Mouse (Mus musculus) neural tube, embryonic 12.5 days (tissue): ENCODE data around the gene Ccdc22. TPM values are rescaled to one million over a fixed set of nuclear protein-coding genes. Genes with fewer than 3 reads are reported as not detected.
A peak's percentile ranks its signal among the peaks of the same experiment; 100 is the strongest.

Experiments
- ATAC-seq: fragments of 200-750 bp; cut with Nextera tagmentation; 2 replicates; pipeline ENCODE4 v1.8.0; 2017; ENCODE audit warnings: low read depth, mild to moderate bottlenecking, moderate TSS enrichment, moderate library complexity; ENCODE audit not compliant: low FRiP score
- H3K27ac ChIP-seq: fragments of 300-500 bp; sonication (generic); 2 replicates; pipeline ENCODE4 v1.5.1; 2016
- H3K27me3 ChIP-seq: fragments of 300-500 bp; sonication (generic); replicated peaks from 2 replicates; pipeline ENCODE4 v1.6.1; 2016; ENCODE audit warnings: mild to moderate bottlenecking
- H3K36me3 ChIP-seq: fragments of 300-500 bp; sonication (generic); 2 replicates; pipeline ENCODE4 v1.6.1; 2016; ENCODE audit warnings: mild to moderate bottlenecking
- H3K4me1 ChIP-seq: fragments of 300-500 bp; sonication (generic); 2 replicates; pipeline ENCODE4 v1.6.1; 2016
- H3K4me2 ChIP-seq: fragments of 300-500 bp; sonication (generic); replicated peaks from 2 replicates; pipeline ENCODE4 v1.6.1; 2016; ENCODE audit warnings: mild to moderate bottlenecking
- H3K4me3 ChIP-seq: fragments of 300-500 bp; sonication (generic); 2 replicates; pipeline ENCODE4 v1.5.1; 2016
- H3K9ac ChIP-seq: fragments of 300-500 bp; sonication (generic); 2 replicates; pipeline ENCODE4 v1.6.1; 2016; ENCODE audit warnings: mild to moderate bottlenecking
- H3K9me3 ChIP-seq: fragments of 300-500 bp; sonication (generic); 2 replicates; pipeline ENCODE4 v1.6.1; 2016; ENCODE audit warnings: mild to moderate bottlenecking
- WGBS: fragments of 180-500 bp; shearing (Covaris S2); methylation state at CpG from one replicate; pipeline ENCODE4 v1.1.7; 2016; 5-methylcytosine and 5-hydroxymethylcytosine counted together
- polyA plus RNA-seq: library from polyadenylated mRNA; unstranded; fragments of >200 nt; fragmentation: Nextera tagmentation; extraction: Ambion mirVana; gene quantifications from 2 replicates; pipeline ENCODE4 v1.2.1, GENCODE M21; 2016

The Ccdc22 gene
- polyA plus RNA-seq, 1 experiment from 2014 or later = 30.2 TPM

- WGBS = 76% methylated on average over 6 of the region's 6 CpGs
These were observed 1.5 kb upstream of the Ccdc22 start, which contains the start of gene Cacna1f for GRCm38 (mm10) chrX:7606783-7607182. Gene Cacna1f (plus strand): TSS chrX:7607083.

DNA sequence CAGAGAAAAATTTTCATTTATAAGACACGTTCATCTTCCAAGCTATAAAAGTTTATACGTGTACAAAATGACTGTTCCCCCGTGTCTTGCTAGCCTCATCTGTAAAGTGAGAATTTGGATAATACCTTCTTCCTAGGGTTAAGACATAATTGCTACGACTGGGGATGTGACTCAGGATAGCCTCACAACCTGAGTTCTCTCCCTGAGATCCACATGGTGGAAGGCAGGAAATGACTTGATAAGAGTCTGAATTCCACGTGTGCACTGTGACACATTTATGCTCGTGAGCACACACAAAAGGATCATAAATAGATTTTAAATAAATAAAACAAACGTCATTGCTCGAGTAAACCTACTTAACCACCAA, 241 bp upstream of the Ccdc22 start:
- peak; percentile 54 for ATAC-seq
- whole genome bisulfite sequencing = 44% methylated on average over 8 of the region's 8 CpGs
- H3K27ac ChIP-seq = no peak overlapping the region
- no peak overlapping the region for H3K4me3 ChIP-seq
- no peaks in the 10 kb centered on the region for H3K36me3 ChIP-seq
- no peak overlapping the region for H3K4me2 ChIP-seq
- H3K4me1 ChIP-seq = 0 out of 2 replicates have a peak, but pooled peaks cover 5% of the 10 kb centered on the region
- no peaks in the 10 kb centered on the region for H3K9me3 ChIP-seq
- no peaks in the 10 kb centered on the region for H3K27me3 ChIP-seq
- no peak overlapping the region for H3K9ac ChIP-seq

More at GRCm38 (mm10) chrX:7606783-7607182, 1.5 kb upstream of the Ccdc22 start, which contains the start of gene Cacna1f:
- no peaks in the 10 kb centered on the region for H3K9me3 ChIP-seq
- no peak within 1 kb of the TSS for H3K9ac ChIP-seq
- H3K4me1 ChIP-seq = 0 out of 2 replicates have a peak, but pooled peaks cover 5% of the 10 kb centered on the region
- H3K4me3 ChIP-seq = no peak within 1 kb of the TSS
- no peak within 1 kb of the TSS for H3K4me2 ChIP-seq
- no peak for ATAC-seq
- H3K27ac ChIP-seq = no peak within 1 kb of the TSS
- H3K36me3 ChIP-seq = no peaks in the 10 kb centered on the region
- H3K27me3 ChIP-seq = no peaks in the 10 kb centered on the region

GRCm38 (mm10) chrX:7604004-7604403, 1.3 kb downstream of the Ccdc22 start:
- Histone ChIP-seq H3K9ac (no peak overlapping the region), H3K4me1 (0 out of 2 replicates have a peak, but pooled peaks cover 5% of the 10 kb centered on the region), H3K36me3 (no peaks in the 10 kb centered on the region; the same call in 1 of the 2 replicates), H3K4me2 (no peak overlapping the region), H3K27me3 (no peaks in the 10 kb centered on the region), H3K27ac (no peak overlapping the region), H3K4me3 (no peak overlapping the region), H3K9me3 (no peaks in the 10 kb centered on the region)
- ATAC-seq = no peak
- whole genome bisulfite sequencing = 91% methylated on average over 7 of the region's 7 CpGs

GRCm38 (mm10) chrX:7595371-7595770, 9.9 kb downstream of the Ccdc22 start:
- ATAC-seq = no peak
- 93% methylated on average over 9 of the region's 9 CpGs for WGBS
- H3K4me2 ChIP-seq = no peak overlapping the region
- H3K36me3 ChIP-seq = peaks cover 37% of the 10 kb centered on the region
- H3K9ac ChIP-seq = no peak overlapping the region
- H3K27ac ChIP-seq = no peak overlapping the region
- no peaks in the 10 kb centered on the region for H3K27me3 ChIP-seq
- H3K9me3 ChIP-seq = no peaks in the 10 kb centered on the region
- no peaks in the 10 kb centered on the region for H3K4me1 ChIP-seq
- no peak overlapping the region for H3K4me3 ChIP-seq

DNA sequence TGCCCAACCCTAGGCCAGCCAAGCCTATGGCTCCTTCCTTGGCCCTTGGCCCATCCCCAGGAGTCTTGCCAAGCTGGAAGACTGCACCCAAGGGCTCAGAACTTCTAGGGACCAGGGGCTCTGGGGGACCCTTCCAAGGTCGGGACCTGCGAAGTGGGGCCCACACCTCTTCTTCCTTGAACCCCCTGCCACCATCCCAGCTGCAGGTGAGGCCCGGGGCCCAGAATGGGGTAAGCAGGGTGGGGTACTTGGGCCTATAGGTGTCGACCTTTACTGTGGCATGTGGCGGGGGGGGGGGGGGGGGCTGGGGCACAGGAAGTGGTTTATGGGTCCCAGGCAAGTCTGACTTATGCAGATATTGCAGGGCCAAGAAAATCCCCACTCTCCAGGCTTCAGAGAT, 19.0 kb downstream of the Ccdc22 start:
- Histone ChIP-seq H3K27me3 (no peaks in the 10 kb centered on the region), H3K36me3 (no peaks in the 10 kb centered on the region), H3K27ac (no peak overlapping the region), H3K4me1 (no peaks in the 10 kb centered on the region), H3K9ac (no peak overlapping the region), H3K4me2 (no peak overlapping the region), H3K9me3 (no peaks in the 10 kb centered on the region), H3K4me3 (no peak overlapping the region)
- no peak for ATAC-seq
- 90% methylated on average over 4 of the region's 5 CpGs for WGBS

- H3K4me3 ChIP-seq = no peak overlapping the region
- H3K27ac ChIP-seq = no peak overlapping the region
- no peak overlapping the region for H3K4me2 ChIP-seq
- no peaks in the 10 kb centered on the region for H3K4me1 ChIP-seq
- H3K9me3 ChIP-seq = no peaks in the 10 kb centered on the region
- no peaks in the 10 kb centered on the region for H3K36me3 ChIP-seq
- ATAC-seq = no peak
- no peak overlapping the region for H3K9ac ChIP-seq
- WGBS = 94% methylated on average over 11 of the region's 11 CpGs
- H3K27me3 ChIP-seq = no peaks in the 10 kb centered on the region
These were observed 21.4 kb downstream of the Ccdc22 start for GRCm38 (mm10) chrX:7583881-7584280.

- Histone ChIP-seq H3K27me3 (no peaks in the 10 kb centered on the region), H3K27ac (no peak overlapping the region), H3K36me3 (no peaks in the 10 kb centered on the region), H3K9me3 (no peaks in the 10 kb centered on the region), H3K4me1 (no peaks in the 10 kb centered on the region), H3K4me2 (no peak overlapping the region), H3K9ac (no peak overlapping the region), H3K4me3 (no peak overlapping the region)
- ATAC-seq = no peak
- WGBS = 92% methylated on average over 2 of the region's 2 CpGs
These were observed 24.2 kb downstream of the Ccdc22 start for GRCm38 (mm10) chrX:7581151-7581550.

- H3K9me3 ChIP-seq = no peaks in the 10 kb centered on the region
- WGBS = 21% methylated on average over 6 of the region's 6 CpGs
- H3K9ac ChIP-seq = no peak overlapping the region
- peaks cover 12% of the 10 kb centered on the region; the same call in 1 of the 2 replicates for H3K4me1 ChIP-seq
- peak overlapping the region; percentile 53 for H3K4me2 ChIP-seq
- ATAC-seq = peak; percentile 3; the same call in 1 of the 2 replicates
- no peak overlapping the region for H3K27ac ChIP-seq
- no peaks in the 10 kb centered on the region for H3K27me3 ChIP-seq
- no peaks in the 10 kb centered on the region for H3K36me3 ChIP-seq
- peak overlapping the region; percentile 57 for H3K4me3 ChIP-seq
These were observed 30.5 kb downstream of the Ccdc22 start for GRCm38 (mm10) chrX:7574885-7575231.

DNA sequence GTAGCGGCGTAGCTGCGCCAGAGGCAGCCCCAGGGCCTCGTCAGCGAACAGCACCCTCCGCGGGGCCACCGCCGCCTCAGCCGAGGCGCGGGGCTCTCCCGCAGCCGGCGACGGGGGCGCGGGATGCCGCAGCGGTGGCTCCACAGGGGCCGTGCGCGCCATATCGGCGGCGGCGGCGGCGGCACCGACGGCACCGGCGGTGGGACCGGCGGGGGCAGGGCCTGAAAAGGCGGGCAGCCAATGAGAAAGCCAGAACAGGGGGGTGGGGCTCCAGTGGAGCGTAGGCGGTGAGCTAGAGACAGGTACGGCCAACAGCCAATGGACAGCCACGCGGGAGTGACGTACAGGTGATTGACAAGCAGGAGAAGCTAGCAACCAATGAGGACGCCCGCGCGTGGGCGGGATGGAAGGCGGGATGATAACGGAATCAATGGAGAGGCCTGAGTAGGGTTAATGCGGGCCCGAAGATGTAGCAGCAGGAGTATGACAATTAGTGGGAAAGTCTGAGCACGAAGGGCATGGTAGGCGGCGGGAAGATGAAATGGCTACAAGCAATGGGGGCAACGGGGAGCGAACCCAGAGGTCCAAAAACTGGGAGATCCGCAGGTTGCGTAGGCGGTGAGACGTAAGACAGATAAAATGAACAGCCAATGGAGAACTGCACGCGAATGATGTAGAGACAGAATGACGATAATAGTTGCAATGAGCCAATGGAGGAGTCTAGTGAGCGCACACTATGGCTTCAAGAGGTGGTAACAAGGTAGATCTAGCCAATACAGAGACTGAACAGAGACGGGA, 31.0 kb downstream of the Ccdc22 start, which contains the start of gene Ppp1r3f:
TSS of gene Ppp1r3f (minus strand) at position 197 of the 798 bp plus-strand sequence.
- peaks cover 12% of the 10 kb centered on the region; the same call in 1 of the 2 replicates for H3K4me1 ChIP-seq
- H3K27me3 ChIP-seq = no peaks in the 10 kb centered on the region
- peak; percentile 98 for ATAC-seq
- H3K9me3 ChIP-seq = no peaks in the 10 kb centered on the region
- peak within 1 kb of the TSS; percentile 78 for H3K9ac ChIP-seq
- peak within 1 kb of the TSS; percentile 68; the same call in 1 of the 2 replicates for H3K27ac ChIP-seq
- no peaks in the 10 kb centered on the region for H3K36me3 ChIP-seq
- H3K4me2 ChIP-seq = peak within 1 kb of the TSS; percentile 63
- 19% methylated on average over 64 of the region's 65 CpGs for WGBS
- peak within 1 kb of the TSS; percentile 57 for H3K4me3 ChIP-seq

GRCm38 (mm10) chrX:7573176-7574086, 31.9 kb downstream of the Ccdc22 start, which contains the start of gene Foxp3:
Gene Foxp3 (plus strand): TSS chrX:7573644.
- 37% methylated on average over 71 of the region's 72 CpGs for WGBS
- ATAC-seq = peak; percentile 68
- Histone ChIP-seq H3K4me2 (peak within 1 kb of the TSS; percentile 63), H3K27ac (peak within 1 kb of the TSS; percentile 68; the same call in 1 of the 2 replicates), H3K9ac (peak within 1 kb of the TSS; percentile 78), H3K36me3 (no peaks in the 10 kb centered on the region), H3K27me3 (no peaks in the 10 kb centered on the region), H3K4me1 (peaks cover 12% of the 10 kb centered on the region; the same call in 1 of the 2 replicates), H3K4me3 (peak within 1 kb of the TSS; percentile 57), H3K9me3 (no peaks in the 10 kb centered on the region)

DNA sequence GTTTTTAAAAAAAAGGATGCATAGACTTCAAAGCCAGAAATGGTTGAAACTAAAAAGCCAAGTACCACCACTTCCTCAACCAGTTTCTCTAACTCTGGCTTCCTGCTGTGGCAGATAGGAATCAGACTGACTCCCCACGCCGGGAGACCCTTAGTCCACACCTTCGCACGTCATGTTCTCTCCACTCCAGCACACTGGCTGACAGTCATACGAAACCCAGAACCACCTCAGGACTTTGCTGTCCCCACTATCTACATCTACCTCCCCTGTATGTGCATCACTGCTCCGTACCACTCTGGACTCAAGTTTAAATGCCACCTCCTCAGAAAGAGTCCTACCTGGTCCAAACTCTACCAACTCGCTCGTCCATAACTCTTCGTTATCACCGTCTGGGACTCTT, 32.9 kb downstream of the Ccdc22 start:
- Histone ChIP-seq H3K9me3 (no peaks in the 10 kb centered on the region), H3K27me3 (no peaks in the 10 kb centered on the region), H3K36me3 (no peaks in the 10 kb centered on the region), H3K4me2 (peak overlapping the region; percentile 63), H3K4me1 (peaks cover 12% of the 10 kb centered on the region; the same call in 1 of the 2 replicates), H3K9ac (no peak overlapping the region), H3K4me3 (no peak overlapping the region), H3K27ac (no peak overlapping the region)
- WGBS = 83% methylated on average over 10 of the region's 10 CpGs
- ATAC-seq = no peak
